Mouse (Mus musculus): ENCODE measurements around the gene Klhl11. TPM values are rescaled to one million over a fixed set of nuclear protein-coding genes. Genes with fewer than 3 reads are reported as not detected.

The Klhl11 gene
- polyA plus RNA-seq, 1 experiment from 2014 or later, result 10.2 TPM

DNA sequence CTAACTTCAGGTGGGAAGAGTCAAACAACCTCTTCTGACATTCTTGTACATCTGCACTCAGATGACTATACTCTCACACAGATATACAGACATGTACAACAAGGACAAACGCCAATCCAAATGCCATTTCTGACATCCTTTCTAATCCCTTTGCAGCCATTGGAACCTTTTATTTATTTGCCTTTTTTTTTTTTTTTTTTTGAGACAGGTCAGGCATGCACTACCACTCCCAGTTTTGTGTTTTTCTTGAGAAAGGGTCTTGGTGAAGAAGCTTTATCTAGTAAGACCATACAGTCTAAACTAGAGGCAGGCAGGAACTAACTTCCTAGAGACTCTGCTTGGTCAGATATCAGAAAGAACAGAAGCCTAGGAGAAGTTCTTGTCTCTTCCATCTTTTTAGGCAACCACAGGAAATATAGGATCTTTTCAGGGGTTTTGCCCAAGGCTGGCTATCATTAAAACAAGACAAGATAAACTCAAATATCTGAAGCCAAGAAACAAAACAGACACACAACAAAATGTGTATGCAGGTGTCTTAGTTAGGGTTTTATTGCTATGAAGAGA lies 7.2 kb downstream of the Klhl11 start:
- Histone ChIP-seq H3K27me3 (no peaks in the 10 kb centered on the region), H3K4me2 (no peak overlapping the region), H3K4me3 (no peak overlapping the region), H3K9me3 (no peaks in the 10 kb centered on the region), H3K4me1 (replicated peaks) (peaks cover 20% of the 10 kb centered on the region), H3K9ac (no peak overlapping the region), H3K36me3 (peaks cover 35% of the 10 kb centered on the region), H3K27ac (replicated peaks) (no peak overlapping the region)
- no peak for ATAC-seq (ENCODE audit: low read depth)
- 97% methylated on average over 1 of the region's 1 CpGs for WGBS

DNA sequence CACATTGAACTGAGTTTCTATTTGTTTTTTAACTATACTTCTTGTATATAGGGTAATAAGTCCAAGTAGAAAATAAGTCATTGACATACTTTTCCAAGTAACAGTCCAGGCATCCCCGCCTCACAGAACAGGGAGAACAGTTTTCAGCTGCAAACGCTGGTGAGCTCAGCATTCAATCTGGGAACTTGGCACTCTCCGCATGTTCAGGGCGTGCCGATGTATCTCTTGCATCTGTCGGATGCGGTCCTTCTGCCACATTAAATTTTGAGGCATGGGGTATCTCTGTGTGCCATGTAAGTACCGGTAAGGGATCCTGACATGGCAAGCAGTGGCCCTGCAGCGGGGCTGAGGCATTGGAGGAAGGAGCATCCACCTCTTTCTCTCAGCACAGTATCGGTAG lies 9.8 kb downstream of the Klhl11 start:
- Histone ChIP-seq H3K9me3 (no peaks in the 10 kb centered on the region), H3K27ac (replicated peaks) (no peak overlapping the region), H3K4me2 (no peak overlapping the region), H3K27me3 (no peaks in the 10 kb centered on the region), H3K4me1 (replicated peaks) (peaks cover 3% of the 10 kb centered on the region), H3K4me3 (no peak overlapping the region), H3K36me3 (peaks cover 50% of the 10 kb centered on the region), H3K9ac (no peak overlapping the region)
- 92% methylated on average over 10 of the region's 10 CpGs for WGBS
- no peak for ATAC-seq (ENCODE audit: low read depth)

DNA sequence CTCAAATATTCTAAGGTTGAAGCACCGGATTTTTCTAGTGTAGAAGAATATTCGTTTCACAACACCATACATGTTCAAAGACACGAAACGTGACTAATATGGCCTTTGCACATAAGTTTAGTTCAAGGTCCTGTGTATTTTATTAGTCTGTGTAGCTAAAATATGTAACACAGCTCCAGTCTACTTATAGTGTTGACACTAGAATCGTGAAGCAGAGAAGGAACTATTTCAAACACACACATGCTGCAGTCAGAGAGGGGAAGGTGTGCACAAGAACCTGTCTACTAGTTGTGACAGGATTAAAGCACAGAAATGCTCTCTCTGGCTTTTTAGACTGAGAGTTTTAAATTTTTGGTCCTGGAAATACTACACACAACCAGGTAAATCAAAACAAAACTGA lies 14.8 kb downstream of the Klhl11 start:
- Histone ChIP-seq H3K27me3 (no peaks in the 10 kb centered on the region), H3K4me2 (no peak overlapping the region), H3K27ac (replicated peaks) (no peak overlapping the region), H3K4me1 (replicated peaks) (peaks cover 3% of the 10 kb centered on the region), H3K9ac (no peak overlapping the region), H3K4me3 (no peak overlapping the region), H3K36me3 (peaks cover 47% of the 10 kb centered on the region), H3K9me3 (no peaks in the 10 kb centered on the region)
- 93% methylated on average over 5 of the region's 5 CpGs for WGBS
- no peak for ATAC-seq (ENCODE audit: low read depth)

DNA sequence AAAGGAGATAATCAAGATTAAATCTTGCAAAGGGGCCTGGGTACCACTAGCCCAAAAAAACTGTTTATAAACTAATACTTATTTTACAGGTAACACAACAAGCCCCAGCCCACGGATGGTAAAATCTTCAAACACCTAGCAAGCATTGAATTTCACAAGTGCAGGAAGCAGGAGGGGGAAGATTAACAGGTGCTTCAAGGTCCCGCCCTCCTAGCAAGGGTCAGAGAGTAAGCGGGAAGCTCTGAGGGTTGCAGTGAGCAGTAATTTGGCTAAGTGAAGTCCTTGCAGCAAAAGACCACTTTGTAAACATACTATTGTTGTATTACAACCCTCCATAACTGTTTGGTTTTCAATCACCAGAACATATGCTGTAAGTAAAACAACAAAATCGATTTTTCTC lies 15.3 kb downstream of the Klhl11 start:
- ATAC-seq (ENCODE audit: low read depth), result no peak
- WGBS, result 90% methylated on average over 4 of the region's 4 CpGs
- H3K36me3 ChIP-seq, result peaks cover 47% of the 10 kb centered on the region
- no peaks in the 10 kb centered on the region for H3K27me3 ChIP-seq
- H3K27ac ChIP-seq (replicated peaks), result no peak overlapping the region
- H3K4me1 ChIP-seq (replicated peaks), result peaks cover 3% of the 10 kb centered on the region
- H3K9ac ChIP-seq, result no peak overlapping the region
- no peaks in the 10 kb centered on the region for H3K9me3 ChIP-seq
- H3K4me3 ChIP-seq, result no peak overlapping the region
- H3K4me2 ChIP-seq, result no peak overlapping the region

DNA sequence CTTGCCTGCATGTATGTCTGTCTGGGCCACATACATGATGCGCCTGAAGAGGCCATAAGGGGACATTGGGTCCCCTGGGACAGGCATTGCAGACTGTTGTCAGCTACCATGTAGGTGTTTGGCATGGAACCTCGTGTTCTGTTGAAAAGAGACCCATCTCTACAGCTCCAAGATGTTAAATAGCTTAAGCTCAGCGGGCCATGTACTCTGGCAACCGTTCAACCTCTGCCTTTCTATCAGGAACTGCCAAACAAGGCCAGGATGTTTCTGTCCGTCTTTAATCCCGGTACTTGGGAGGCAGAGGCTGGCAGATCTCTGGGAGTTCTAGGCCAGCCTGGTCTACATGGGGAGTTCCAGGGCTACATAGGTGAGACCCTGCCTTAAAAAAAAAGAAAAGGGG lies 29.9 kb downstream of the Klhl11 start:
- Histone ChIP-seq H3K9me3 (no peaks in the 10 kb centered on the region), H3K4me3 (no peak overlapping the region), H3K4me1 (replicated peaks) (peaks cover 26% of the 10 kb centered on the region), H3K9ac (no peak overlapping the region), H3K36me3 (peaks cover 7% of the 10 kb centered on the region), H3K4me2 (no peak overlapping the region), H3K27ac (replicated peaks) (no peak overlapping the region), H3K27me3 (no peaks in the 10 kb centered on the region)
- WGBS, result 79% methylated on average over 6 of the region's 6 CpGs
- no peak for ATAC-seq (ENCODE audit: low read depth)

DNA sequence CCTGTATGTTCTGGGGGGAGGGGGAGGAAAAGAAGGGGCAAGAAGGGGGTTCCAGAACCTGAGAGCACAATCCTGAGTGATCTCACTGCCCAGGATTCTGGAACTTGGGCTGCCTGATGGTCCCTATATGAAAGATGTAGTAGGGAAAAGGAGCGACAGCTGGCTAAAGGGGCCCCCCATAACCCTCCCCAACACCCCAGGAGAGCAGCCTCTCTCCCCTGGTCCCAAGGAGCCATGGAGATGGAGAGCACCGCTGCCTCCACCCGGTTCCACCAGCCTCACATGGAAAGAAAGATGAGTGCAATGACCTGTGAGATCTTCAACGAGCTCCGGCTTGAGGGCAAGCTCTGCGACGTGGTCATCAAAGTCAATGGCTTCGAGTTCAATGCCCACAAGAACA lies 30.7 kb downstream of the Klhl11 start, which contains the start of the genes Nt5c3b and Klhl10:
Nt5c3b (minus strand) TSS at position 12 of the 400 bp plus-strand sequence.
Klhl10 (plus strand) TSS at position 121 of the 400 bp plus-strand sequence.
- H3K4me1 ChIP-seq (replicated peaks), result peaks cover 26% of the 10 kb centered on the region
- peak within 1 kb of the TSS; percentile 49; the same call in 1 of the 2 replicates for H3K27ac ChIP-seq (replicated peaks)
- no peak for ATAC-seq (ENCODE audit: low read depth)
- peak within 1 kb of the TSS; percentile 93 for H3K9ac ChIP-seq
- WGBS, result 83% methylated on average over 8 of the region's 8 CpGs
- H3K4me3 ChIP-seq, result peak within 1 kb of the TSS; percentile 82
- H3K27me3 ChIP-seq, result no peaks in the 10 kb centered on the region
- H3K36me3 ChIP-seq, result peaks cover 14% of the 10 kb centered on the region
- peak within 1 kb of the TSS; percentile 65 for H3K4me2 ChIP-seq
- no peaks in the 10 kb centered on the region for H3K9me3 ChIP-seq

DNA sequence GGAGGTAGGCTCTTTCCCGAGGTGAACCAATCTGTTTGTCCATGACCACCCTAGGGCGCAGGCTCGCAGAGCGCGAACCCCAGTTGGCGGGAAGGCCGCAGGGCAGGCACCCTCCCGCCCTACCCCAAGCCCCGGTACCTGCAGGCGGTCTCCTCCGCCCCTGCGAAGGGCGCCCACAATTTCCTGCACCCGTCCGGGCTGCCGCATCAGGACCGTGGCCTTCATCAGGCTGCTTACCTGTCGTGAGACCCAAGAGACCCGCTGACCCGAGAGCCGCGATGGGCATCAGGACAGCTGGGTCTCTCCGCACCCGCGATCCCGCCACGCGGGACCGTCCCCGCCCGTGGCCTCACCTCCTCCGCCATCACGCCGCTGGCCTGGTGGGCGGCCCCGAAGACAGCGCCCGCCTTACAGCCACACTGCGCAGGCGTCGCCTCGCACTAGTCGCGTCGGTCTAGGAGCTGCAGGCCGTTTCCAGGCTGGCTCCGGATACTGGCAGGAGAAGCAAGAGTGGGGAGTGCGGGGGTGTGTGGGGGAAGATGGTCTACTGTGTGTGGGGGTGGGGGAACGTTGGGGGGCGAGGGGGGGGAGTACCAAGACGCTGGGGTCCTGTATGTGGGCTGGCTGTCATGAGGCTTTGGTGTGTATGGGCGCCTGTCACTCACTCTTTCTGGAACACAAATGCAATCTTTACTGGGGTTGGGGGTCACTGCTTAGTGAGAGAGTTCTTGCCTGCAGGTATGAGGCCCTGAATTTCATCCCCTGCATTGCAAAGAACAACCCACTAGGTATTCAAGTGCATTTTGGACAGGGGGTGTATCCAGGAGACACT lies 31.6 kb downstream of the Klhl11 start:
- Histone ChIP-seq H3K4me2 (peak overlapping the region; percentile 65), H3K4me1 (replicated peaks) (peaks cover 26% of the 10 kb centered on the region), H3K36me3 (peaks cover 23% of the 10 kb centered on the region), H3K9ac (peak overlapping the region; percentile 93), H3K27me3 (no peaks in the 10 kb centered on the region), H3K4me3 (peak overlapping the region; percentile 82), H3K9me3 (no peaks in the 10 kb centered on the region), H3K27ac (replicated peaks) (peak overlapping the region; percentile 49; the same call in 1 of the 2 replicates)
- WGBS, result under 1% methylated on average over 52 of the region's 52 CpGs
- peak; percentile 97 for ATAC-seq (ENCODE audit: low read depth)

DNA sequence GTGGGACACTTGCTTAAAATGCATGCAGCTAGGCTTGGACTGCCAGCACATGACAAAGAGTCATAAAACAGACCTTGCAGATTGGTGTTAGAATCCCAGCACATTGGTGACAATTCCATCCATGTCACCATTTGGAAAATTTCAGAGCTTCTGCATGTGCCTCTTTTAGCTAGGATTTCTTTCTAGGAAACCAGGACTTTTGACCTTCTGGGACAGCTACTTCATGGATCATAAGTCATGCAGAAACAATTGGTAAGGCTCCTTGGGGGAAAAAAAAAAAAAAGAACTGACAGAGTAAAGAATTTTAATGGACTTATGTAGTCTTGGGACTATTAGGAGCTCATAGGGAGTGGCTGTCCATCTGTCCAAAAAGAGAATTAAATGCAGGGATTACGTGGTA lies 34.6 kb downstream of the Klhl11 start:
- Histone ChIP-seq H3K9ac (no peak overlapping the region), H3K9me3 (no peaks in the 10 kb centered on the region), H3K4me2 (no peak overlapping the region), H3K27ac (replicated peaks) (no peak overlapping the region), H3K27me3 (no peaks in the 10 kb centered on the region), H3K4me1 (replicated peaks) (peaks cover 26% of the 10 kb centered on the region), H3K4me3 (no peak overlapping the region), H3K36me3 (peaks cover 46% of the 10 kb centered on the region)
- whole genome bisulfite sequencing, result 75% methylated on average over 1 of the region's 1 CpGs
- ATAC-seq (ENCODE audit: low read depth), result no peak

DNA sequence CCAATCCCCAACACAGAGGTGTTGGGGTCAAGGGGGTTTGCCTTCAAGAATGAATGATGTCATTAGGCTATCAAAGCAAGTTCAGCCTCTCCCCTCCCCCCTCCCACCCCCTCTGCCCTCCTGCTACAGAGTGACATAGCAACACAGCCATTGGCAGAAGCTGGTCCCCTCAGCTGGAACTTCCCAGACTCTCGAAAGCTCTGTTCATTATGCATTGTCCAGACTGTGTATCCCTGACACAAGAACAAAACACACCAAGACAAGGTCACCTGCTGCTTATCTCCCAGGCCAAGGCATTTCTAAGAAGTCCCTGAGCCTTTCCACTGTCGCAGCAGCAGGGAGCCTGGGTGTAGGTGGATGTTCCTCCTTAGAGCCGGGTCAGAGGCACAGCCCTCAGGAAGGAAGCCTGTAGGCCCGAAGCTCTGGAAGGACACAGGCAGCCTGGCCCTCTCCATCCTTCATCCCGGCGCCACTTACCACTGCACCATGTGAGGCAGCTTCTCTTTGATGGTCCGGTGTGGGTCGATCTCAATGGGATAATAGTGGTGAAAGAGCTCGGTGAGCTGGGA lies 36.8 kb downstream of the Klhl11 start:
- 40% methylated on average over 9 of the region's 9 CpGs for WGBS
- no peak for ATAC-seq (ENCODE audit: low read depth)
- H3K9ac ChIP-seq, result no peak overlapping the region
- H3K27ac ChIP-seq (replicated peaks), result no peak overlapping the region
- peaks cover 65% of the 10 kb centered on the region for H3K36me3 ChIP-seq
- H3K4me2 ChIP-seq, result no peak overlapping the region
- H3K27me3 ChIP-seq, result no peaks in the 10 kb centered on the region
- no peaks in the 10 kb centered on the region for H3K9me3 ChIP-seq
- H3K4me1 ChIP-seq (replicated peaks), result peaks cover 19% of the 10 kb centered on the region
- H3K4me3 ChIP-seq, result no peak overlapping the region

DNA sequence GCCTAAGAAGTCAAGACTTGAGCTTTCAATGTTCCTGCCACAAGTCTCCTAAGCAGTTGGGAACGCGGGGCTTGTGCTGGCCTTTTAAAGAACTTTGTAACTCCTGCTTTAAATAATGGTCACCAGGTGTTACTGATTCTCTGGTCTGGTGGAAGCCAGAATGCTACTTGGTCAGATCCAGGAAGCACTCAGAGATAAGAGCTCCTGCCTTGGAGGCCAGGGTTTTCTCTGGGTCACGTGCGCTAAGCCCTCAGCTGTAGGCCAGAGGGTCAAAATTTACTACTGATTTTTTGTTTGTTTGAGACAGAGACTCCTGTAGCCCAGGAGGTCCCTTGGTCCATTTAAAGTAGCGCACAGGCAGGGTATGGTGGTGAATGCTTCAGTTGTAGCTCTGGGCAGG lies 40.5 kb downstream of the Klhl11 start:
- no peak for ATAC-seq (ENCODE audit: low read depth)
- H3K36me3 ChIP-seq, result peaks cover 67% of the 10 kb centered on the region
- H3K27ac ChIP-seq (replicated peaks), result no peak overlapping the region
- no peak overlapping the region for H3K4me2 ChIP-seq
- no peaks in the 10 kb centered on the region for H3K27me3 ChIP-seq
- no peak overlapping the region for H3K4me3 ChIP-seq
- H3K4me1 ChIP-seq (replicated peaks), result 0 out of 2 replicates have a peak, but pooled peaks cover 6% of the 10 kb centered on the region
- no peaks in the 10 kb centered on the region for H3K9me3 ChIP-seq
- H3K9ac ChIP-seq, result no peak overlapping the region
- WGBS, result 92% methylated on average over 5 of the region's 5 CpGs

DNA sequence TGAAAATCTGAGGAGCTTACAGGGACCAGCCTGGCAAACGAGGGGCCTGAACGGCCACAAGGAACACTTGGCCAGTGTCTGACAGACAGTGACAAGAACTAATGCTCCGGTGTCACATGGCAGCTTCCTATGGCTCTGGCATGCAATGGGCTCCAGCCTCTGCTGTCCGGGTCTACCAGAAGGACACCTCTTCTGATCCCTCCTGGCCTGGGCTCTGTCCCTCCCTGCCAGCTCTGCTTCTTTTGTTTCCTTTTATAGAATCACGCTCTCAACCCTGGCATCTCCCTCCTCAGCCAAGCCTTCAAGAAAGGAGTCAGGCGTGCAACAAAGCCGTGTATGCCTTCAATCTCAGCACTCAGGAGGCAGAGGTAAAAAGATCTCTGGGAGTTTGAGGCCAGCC lies 42.5 kb downstream of the Klhl11 start:
- no peak overlapping the region for H3K27ac ChIP-seq (replicated peaks)
- no peak overlapping the region for H3K4me2 ChIP-seq
- no peak overlapping the region for H3K4me3 ChIP-seq
- WGBS, result 92% methylated on average over 7 of the region's 7 CpGs
- peaks cover 55% of the 10 kb centered on the region for H3K36me3 ChIP-seq
- H3K9me3 ChIP-seq, result no peaks in the 10 kb centered on the region
- H3K27me3 ChIP-seq, result no peaks in the 10 kb centered on the region
- H3K9ac ChIP-seq, result no peak overlapping the region
- no peak for ATAC-seq (ENCODE audit: low read depth)
- 0 out of 2 replicates have a peak, but pooled peaks cover 6% of the 10 kb centered on the region for H3K4me1 ChIP-seq (replicated peaks)

DNA sequence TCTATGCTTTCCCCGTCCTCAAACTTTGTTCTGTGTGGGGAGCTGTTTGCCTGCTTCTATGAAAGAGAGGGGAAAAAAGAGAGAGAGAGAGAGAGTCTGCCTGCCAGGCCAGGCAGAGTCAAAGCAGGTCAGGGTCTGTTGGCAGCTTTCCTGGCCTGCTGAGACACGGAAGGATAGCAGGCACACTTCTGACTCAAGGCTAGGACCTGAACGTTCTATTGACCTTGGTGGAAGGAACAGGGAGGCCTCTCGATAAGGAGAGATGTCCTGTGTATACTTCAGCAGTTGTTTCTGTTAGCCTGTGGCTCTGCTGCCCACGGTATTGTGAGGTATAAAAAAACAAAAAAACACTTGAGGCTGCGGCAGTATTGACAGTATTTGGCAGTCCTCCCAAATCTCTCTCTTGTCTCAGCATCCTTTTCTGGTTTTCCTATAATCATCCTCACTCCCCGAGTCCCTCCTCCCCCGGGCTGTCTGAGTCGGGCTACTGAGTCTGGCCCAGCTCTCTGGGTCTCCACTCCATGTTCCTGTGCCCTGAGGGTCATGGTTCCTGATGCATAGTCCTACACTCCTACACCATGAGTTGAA lies 43.8 kb downstream of the Klhl11 start:
- no peak; the same call in 1 of the 2 replicates for ATAC-seq (ENCODE audit: low read depth)
- 61% methylated on average over 9 of the region's 9 CpGs for WGBS
- peak overlapping the region; percentile 33; the same call in 1 of the 2 replicates for H3K27ac ChIP-seq (replicated peaks)

More for the DNA sequence above, 43.8 kb downstream of the Klhl11 start:
- 0 out of 2 replicates have a peak, but pooled peaks cover 6% of the 10 kb centered on the region for H3K4me1 ChIP-seq (replicated peaks)
- no peak overlapping the region for H3K4me3 ChIP-seq
- no peak overlapping the region for H3K9ac ChIP-seq
- H3K36me3 ChIP-seq, result peaks cover 47% of the 10 kb centered on the region
- no peak overlapping the region for H3K4me2 ChIP-seq
- no peaks in the 10 kb centered on the region for H3K9me3 ChIP-seq
- no peaks in the 10 kb centered on the region for H3K27me3 ChIP-seq

Data from neural tube, embryonic 13.5 days (tissue).